Mouse (Mus musculus) heart, adult 10 weeks (tissue): Measurements from ENCODE around the gene Acvr2b. TPM values are rescaled to one million over a fixed set of nuclear protein-coding genes. Genes with fewer than 3 reads are reported as not detected.

Experiments
- polyA plus RNA-seq: library from polyadenylated mRNA; stranded (reverse); fragments of 350-450 nt; fragmentation: Illumina TruSeq; extraction: RNeasy Lipid Tissue Mini Kit (QIAGEN cat#74804); gene quantifications from one replicate; pipeline ENCODE4 v1.2.3, GENCODE M21; 2014; ENCODE audit warnings: low read depth, low replicate concordance

The Acvr2b gene
- polyA plus RNA-seq: 2.5 TPM

DNA sequence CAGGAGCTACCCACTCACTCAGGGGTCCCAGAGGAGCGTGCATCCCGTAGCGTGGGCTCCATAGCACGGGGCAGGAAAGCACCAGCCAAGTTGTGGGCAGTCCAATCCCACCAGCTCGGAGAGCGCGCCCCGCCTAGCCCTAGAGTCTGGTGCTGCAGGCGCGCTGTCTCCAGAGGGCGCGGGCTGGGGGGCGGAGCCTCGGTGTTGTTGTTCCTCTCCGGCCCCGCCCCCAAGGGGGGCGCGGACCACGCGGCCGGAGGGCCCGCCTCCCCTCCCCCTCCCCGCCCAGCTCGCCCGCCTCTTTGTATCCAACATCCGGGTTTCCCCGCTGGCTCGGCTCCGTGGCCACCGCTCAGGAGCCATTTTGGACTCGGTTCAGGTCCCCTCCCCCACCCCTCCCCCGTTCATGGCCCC is at the start of gene Acvr2b:
Gene Acvr2b (plus strand): TSS at position 318 of the 414 bp plus-strand sequence.

DNA sequence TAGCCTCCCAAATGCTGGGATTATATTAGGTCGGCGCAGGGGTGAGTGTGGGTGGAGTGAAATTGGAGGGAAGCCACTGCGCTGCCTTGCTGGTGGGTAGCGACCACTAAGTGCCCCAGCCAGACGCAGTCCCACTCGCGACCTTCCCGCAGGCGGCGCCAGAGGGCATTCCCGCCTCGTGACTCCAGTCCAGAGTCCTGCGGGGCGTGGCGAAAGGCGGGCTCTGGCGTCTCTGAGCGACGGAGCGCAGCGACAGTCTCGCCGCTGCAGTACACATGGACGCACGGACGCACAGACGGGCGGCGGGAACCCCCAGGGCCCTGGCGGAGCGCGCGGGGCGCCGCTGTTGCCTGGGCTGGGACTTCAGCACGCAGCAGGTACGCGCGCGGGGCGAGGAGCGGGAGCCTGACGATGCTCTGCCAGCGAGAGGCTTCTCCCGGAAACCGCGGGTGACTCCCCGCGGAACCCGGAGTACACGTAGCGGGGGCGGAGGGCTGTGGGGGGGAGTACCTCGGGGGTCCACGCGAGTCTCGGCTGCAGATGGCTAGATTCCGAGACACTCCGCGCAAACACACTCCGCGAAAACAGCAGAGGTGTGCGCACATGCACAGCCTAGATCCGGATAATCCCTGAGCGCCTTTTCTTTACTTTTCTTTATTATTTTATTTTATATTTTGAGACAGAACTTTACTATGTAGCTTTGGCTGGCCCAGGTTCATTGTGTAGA is 44.4 kb upstream of the Acvr2b start, which contains the start of gene Xylb:
Gene Xylb (plus strand): TSS at position 51 of the 727 bp plus-strand sequence.

DNA sequence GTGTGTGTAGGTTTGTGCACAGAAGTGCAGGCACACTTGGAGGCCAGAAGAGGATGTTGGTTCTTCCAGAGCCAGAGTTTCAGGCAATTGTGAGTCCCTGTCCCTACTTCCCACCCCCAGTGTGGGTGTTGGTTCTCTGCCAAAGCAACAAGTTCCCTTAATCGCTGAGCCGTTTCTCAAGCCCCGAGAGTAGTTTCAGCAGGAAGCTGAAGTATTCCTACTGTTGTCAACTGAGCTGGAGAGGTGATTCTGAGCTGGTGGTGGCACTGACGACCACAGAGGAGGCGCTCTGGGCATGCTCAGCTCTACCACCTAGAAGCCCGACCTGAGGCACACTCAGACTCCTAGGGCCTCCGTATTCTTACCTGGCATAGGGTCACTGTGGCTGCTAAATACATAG is 36.6 kb upstream of the Acvr2b start, which contains the start of gene Slc22a14:
Gene Slc22a14 (minus strand): TSS at position 270 of the 400 bp plus-strand sequence.

DNA sequence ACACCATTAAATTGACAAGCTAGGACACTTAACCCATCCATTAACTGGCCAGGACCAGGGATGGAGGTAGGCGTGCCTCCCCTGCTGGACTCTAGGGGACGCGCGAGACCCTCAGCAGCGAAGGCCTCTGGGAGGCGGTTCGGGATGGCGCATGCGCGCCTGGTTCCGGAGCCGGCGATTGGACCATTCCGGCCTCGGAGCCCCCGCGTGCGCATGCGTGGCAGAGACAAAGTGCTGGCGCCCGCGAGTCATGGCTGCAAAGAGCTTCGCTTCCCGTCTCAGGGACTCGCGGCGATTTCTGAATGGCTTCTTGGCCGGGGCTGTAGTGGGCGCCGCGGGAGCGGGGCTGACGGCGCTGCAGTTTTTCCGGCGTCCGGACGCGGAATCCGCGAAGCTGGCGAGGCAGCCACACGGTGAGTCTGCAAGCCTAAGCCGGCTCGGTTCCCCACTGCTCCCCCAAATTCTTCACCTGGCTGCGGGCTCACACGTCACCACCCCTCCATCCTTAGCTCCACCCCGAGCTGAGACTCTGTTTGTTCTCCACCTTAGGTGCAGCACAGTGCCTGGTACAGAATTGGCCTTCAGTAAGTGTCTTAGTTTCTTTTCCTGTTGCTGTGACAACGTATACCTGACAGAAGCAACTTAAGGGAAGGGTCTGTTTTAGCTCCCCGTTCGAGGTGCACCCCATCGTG is 43.0 kb downstream of the Acvr2b start, which contains the start of gene Exog:
Gene Exog (plus strand): TSS at position 206 of the 692 bp plus-strand sequence.

Other genes with a start within 250 kb of the Acvr2b start
- 1.3 TPM for gene Acaa1b, start 245.0 kb upstream of the Acvr2b start, polyA plus RNA-seq
- gene Gm47289, start 243.0 kb upstream of the Acvr2b start, polyA plus RNA-seq: not detected
- not detected for gene Slc22a13, start 193.0 kb upstream of the Acvr2b start, polyA plus RNA-seq
- 36.4 TPM for gene Oxsr1, start 79.7 kb upstream of the Acvr2b start, polyA plus RNA-seq
- gene Acaa1a, start 62.4 kb upstream of the Acvr2b start, polyA plus RNA-seq: 80.0 TPM
- 15.7 TPM for gene Myd88, start 60.7 kb upstream of the Acvr2b start, polyA plus RNA-seq
- gene Xylb, start 44.7 kb upstream of the Acvr2b start, polyA plus RNA-seq: 0.92 TPM
- not detected for gene Slc22a14, start 36.6 kb upstream of the Acvr2b start, polyA plus RNA-seq
- gene Exog, start 42.8 kb downstream of the Acvr2b start, polyA plus RNA-seq: 2.4 TPM
- gene Scn5a, start 176.9 kb downstream of the Acvr2b start, polyA plus RNA-seq: 99.8 TPM